Mouse (Mus musculus): ENCODE measurements around the gene Parp8.

The Parp8 gene

DNA sequence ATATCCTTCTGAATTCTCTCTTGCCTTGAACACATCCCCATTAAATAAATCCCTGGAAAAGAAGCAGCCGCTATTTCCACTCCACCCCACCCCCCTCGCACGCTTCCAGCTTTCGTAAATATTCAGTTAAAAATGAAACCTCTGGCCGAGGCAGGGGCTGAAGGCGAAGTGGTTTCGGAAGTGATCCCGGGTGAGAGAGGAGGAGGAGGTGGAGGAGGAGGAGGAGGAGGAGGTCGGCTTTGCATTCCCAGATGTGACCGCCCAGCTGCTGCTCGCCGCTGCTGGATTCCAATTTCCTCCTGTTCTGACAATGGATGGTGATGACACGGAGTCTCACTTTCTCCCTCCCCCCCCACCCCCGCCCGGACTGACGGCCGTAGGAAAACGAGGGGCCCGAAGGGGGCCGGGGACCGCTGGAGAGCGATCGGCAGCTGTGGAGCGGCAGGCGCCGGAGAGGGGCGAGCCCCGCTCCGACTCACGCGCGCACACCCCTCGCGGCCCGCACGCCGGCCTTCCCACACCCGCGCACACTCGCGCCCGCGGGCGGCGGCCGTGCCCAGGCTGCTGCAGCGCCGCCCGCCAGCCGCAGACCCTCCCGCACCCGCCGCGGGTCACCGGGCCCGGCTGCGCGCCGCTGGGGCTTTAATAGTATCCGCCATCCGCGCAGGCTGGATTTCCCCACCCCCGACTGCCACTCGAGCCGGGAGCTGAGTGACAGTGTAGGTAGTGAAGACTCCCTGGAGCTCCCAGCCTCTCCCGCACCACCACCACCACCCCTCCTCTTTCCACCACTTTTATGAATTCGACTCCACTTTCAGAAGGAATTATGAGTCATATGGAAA, at the start of gene Parp8:
Gene Parp8, minus strand, starts transcription at position 312 of the 842 bp plus-strand sequence.
- DNase-seq, result peak; percentile 58

DNA sequence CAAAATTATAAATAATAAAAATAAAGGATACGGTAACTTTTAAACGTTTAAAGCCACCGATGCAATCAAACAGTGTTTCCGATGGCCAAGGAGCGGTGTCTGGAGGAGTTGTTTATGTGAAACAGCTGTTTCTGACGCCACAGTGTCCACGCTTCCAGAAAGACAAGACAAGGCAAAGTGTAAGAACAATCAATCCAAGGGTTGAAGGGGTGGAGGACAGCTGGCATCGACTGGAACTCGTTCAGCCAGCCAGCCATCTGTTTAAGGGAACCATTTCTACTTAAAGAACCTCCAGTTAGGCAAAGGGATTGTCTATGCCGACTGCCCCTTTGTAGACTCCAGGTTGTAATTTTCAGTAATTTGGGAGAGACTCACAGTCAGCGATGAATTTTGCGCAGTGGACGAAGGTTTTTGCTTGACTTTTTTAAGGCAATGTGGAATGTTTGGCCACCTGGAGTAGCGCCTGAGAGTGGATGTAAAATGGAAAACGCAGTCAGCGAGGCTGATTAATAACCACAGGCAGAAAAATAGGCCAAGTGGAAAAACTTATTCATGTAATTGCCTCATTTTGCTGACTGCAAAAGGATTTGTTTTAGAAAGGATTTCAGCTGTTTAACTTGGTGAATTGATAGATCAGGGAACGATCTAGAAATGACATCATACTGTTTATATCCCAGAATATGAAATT, 37.4 kb upstream of the Parp8 start:
- DNase-seq, result no peak

DNA sequence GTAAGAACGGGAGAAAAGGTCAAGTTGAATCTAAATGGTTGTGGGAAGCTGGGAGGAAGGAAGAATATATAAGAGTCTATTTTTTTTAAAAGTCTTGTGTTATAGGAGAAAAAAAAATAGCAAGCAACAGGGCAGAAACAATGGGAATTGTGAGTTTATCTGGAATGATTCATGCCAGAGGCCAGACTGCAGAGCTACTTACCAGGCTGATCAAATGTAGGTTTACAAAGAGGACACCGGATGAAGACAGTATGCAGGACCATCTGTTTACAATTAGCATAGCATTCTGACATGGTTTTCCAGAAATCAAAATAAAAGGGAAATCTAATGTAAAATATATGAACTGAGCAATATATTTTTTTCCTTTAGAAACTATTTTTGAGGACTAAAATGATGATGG, 31.1 kb upstream of the Parp8 start:
- DNase-seq, result no peak

DNA sequence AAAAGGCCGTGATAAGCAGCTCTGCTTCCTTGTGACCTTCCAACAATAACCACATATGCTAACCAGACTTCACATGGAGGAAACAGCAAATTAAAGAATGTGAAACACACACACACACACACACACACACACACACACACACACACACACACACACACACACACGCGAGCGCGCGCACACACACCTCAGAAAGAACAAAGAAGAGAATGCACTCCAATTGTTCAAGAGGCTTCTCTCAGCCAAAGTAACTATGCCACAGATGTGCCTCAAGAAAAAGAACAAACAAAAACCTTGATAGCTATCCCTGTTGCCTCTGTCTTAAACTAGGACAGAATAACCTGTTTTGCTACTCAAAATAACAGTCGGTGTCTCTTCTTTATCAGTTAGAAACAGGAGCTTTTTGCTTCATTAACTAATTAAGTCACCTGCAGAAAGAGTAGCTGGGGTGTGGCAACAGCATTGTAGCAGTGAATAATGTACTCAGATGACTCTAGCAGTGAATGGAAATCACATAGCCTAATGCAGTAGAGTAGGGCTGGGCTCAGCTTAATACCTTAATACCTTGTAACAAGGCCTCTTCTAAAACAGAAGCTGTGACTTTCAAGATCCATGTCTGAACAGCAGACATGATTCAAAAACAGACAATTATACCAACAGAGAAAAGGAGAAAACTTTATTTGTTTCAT, 29.6 kb upstream of the Parp8 start:
- no peak for DNase-seq

DNA sequence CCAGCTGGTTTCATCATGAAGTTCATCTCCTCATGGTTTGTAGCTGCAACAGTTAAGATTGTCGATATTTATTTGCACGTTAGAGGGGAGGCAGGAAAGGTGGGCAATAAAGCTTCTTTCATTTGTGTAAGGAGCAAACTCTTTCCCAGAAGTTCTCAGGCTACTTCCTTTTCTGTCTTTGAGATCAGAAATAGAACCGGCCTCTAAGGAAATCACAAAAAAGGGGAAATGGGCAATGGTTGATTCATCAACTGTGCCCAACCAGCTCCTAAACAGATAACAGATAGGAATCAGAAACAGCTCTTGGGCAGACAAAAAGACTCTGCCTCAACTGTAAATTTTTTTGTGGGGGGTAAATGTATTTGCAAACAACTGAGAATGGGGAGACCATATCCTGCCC, 27.4 kb upstream of the Parp8 start:
- DNase-seq, result no peak

DNA sequence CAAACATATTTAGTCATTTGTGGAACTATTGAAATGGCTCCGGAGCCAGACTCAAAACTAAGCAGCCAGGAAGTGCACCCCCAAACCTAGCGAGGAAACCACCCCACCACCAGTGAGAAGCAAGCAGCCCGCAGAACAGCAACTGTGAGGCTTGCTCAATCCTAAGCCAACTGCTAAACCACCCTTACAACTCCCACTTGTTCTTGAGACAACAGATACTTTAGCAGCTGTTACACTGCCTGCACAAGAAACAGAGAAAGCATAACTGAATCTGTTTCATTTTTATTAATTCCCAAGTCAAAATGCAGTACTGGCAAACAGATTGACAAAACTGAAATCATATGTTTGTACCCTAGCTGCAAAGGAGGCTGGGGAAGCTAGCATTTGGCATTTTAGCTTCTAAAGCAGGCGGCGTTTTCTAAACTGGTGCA, 23.2 kb upstream of the Parp8 start:
- no peak for DNase-seq

DNA sequence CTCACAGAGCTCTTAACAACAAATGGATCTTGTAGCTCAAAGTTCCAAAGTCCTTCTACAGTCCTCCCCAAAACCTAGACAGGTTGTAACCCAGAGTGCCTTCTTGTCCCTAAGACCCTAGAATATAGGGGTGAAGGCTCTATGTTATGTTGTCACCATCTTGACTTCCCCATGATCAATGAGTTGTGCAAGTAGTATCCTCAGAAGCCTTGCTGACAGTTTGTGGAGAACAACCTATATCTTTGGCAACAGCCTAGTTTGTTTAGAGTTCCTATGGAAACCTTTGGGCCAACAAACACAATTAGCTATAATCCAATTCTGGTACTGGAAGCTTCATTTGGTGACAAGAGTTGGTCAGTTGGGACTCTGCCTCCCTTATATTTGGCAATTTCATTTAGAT, 18.2 kb upstream of the Parp8 start:
- DNase-seq, result no peak

DNA sequence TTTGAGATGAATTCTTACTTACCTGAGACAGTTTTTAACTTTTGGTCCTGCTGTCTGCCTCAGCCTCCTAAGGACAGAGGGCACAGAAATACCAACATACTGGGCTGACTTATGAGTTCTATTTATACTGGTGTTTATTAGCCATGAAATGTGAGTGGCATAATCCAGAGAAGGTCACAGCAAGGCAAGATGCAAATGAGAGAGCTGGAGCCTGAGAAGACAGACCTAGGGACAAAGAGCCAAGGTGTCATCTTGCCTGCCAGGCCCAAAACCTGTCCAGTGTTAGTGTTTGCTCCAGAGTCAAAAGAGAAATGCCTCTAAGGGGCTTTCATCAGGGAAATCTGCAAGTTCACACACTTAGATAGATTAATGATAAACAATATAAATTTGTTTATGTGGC, 15.7 kb upstream of the Parp8 start:
- no peak for DNase-seq

DNA sequence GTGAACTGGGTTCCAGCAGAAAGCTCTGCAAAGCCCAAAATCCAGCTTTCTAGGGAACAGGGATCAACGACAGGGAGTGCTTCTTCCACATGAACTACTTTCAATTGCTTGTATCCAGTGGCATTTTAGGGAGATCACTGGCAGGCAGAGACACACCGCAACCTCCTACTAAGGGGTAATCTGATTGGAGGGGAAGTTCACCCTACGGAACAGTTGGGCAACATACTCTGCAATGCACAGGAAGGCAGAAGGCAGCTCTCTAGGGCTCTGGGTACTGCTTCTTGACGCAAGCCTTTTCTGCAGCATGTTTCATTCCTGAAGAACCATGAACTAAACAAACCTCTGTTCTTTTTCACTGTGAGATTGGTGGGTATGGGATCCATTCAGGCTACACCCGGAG, 10.9 kb upstream of the Parp8 start:
- no peak for DNase-seq

DNA sequence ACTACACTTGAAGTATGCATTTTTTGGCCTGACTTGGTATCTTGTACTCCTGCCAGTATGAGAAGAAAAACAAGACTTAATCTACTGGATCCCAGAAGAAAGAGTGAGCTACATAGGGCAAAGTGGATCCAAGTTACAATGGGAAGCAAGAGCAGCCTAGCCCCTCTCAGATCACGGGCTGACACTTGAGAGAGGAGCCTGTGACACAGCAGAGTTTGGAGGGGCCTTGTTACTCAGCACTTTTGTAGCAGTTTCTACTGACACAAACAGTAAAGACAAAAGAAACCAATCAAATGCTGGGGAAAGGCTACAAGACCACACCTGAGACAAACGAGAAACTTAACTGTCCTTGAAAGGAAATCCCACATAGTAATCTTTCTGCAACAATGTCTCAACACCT, 9.8 kb upstream of the Parp8 start:
- no peak for DNase-seq

DNA sequence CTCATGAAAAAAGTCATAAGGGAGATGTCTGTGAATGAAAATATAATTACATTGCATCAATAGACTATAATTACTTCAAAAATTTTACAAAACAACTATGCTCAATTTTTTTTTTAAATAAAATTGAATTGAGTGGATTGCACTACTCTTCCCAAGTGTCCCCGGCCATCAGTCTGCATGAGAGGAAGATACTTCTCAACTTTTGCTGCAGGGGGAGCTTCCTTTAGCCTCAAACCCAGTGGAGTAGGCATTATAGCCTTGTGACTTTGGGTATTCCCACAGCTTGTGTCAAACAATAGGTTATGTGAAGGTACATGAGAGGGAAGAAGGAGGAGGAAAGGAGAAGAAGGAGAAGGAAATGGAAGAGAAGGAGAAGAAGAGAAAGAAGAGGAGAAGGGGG, 9.3 kb upstream of the Parp8 start:
- DNase-seq, result no peak

DNA sequence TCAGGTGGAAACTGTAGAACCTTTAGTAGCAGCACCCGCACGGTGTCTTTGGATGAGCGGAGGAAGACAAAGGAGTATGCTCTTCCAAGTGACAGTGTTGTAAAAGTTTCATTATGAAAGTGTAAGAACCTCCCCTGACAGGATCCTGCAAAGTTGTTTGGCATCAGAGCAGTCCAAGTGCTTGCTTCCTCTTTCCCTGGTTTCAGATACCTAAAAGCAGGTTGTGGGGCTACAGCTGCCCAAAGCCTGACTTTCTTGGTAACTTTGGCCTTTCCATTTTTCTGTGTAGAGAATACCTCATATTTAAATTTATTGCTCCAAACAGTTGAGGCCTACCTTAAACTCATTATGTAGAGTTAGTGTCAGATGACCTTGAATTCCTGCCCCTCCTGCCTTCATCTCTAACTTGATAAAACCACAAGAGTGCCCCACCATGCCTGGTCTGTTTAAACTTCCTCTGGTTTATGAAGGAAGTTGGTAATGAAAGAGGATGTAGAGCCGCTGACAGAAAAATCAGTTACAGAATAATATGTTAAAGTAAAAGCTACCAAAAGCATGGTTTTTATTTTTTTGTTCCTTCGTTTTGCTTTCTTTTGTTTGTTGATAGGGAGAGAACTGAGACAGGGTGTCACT, 8.5 kb upstream of the Parp8 start:
- DNase-seq, result no peak

DNA sequence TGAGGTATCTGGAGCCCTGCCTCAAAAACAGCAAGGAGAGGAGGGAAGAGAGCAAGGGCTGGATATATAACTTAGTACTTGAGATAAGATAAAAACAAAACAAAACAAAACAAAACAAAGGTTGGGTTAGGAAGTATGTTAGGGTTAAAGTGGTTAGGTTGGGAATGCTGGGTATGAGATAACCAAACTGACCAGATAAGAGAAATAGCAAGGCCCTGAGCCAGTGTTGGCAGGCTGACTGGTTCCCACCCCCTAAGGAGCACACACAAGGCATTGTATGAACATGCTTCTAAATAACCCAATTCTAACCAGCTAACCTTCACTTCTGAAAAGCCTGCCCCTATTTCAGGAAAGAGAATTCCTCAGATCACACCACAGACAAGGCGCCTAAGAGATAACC, 7.1 kb upstream of the Parp8 start:
- DNase-seq, result no peak

DNA sequence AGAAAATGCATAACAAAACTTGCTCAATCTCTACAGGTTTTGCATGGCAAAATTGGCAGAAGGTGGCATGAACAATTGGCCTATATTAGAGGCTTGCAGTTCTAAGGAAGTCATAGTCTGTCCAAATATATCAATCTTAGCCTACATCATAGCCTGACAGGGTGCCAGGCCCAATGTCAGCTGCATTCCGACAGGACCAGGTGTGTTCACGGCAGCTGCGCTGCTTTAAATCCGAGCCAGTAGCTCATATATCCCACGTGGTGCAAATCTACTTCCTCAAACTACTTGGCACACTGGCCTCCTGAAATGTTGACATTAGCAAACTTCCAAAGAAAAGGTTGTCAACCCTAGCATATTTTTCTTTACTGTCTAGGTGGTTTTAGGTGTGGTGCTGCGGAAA, 6.2 kb upstream of the Parp8 start:
- peak; percentile 8 for DNase-seq

DNA sequence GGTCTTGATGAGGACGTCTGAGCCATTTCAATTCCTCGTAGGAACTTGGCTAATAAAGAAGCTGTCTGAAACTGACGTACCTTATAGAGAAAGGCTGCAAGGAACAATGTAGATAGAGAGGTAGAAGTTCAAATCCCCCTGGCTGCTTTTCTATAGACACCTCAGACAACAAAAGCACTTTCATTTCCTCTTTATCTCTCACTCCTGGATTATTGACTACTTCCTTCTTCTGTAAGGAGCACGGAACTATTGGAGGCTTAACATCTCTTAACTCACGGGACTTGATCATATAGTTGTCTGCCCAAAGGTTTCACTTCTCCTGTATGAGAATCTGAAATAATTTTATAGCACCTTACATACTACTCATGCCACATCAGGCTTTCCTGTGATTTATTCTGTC, 2.9 kb upstream of the Parp8 start:
- DNase-seq, result no peak

DNA sequence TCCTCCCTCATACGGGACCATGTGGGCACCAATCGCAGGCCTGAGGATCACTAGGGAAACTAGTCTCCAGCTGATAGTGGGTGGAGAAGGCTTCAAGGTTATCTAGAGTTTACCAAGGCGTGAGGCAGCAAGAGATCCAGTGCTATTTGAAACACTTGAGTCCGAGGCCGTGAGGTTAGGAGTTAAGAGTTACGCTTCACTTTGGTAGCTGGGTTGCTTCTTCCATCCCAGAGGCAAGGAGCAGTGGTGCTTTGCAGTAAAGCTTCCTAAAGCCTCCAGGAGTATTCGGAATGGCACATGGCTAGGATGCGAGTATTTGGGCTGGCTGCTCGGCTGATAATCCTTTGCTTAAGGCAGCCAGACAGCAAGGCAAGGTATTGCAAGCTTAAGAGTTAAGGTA, 2.0 kb upstream of the Parp8 start:
- DNase-seq, result no peak

DNA sequence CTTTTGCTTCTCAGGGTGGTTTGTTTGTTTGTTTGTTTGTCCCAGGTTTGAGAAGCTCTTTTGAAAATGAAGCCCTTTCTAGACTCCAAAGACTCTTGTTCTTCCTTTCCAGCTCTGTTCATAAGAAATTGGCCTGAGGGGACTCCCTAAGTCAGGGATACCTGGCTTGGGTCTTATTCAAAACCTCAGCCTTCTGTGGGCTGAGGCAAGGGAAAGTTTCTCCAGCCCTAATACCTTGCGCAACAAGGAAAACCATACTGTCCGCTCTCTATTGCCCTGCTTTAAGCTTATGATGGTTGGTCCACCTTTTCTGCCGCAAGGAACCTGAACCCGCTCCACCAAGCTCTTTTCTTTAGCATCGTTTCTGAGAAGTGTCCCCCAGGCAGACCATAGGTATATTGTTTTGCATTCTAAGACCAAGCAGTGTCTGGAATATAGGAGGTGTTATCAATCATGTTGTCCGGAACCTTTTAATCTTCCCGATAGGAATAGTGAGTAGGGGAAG, 991 bp upstream of the Parp8 start:
- DNase-seq, result no peak

DNA sequence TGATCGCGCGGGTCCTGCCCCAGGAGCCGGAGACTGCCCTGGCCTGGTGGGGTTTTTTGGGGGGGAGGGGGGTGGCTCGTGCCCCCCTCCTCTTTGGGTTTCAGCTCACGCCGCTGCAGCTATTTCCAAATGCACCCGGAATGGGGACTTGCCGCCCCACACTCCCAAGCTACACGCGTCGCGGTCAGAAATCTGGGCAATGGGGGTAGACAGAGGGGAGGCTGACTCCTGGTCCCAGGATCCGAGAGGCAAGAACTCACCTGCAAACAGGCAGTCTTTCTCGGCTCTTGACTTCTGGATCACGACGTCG, 466 bp downstream of the Parp8 start:
- DNase-seq, result no peak

DNA sequence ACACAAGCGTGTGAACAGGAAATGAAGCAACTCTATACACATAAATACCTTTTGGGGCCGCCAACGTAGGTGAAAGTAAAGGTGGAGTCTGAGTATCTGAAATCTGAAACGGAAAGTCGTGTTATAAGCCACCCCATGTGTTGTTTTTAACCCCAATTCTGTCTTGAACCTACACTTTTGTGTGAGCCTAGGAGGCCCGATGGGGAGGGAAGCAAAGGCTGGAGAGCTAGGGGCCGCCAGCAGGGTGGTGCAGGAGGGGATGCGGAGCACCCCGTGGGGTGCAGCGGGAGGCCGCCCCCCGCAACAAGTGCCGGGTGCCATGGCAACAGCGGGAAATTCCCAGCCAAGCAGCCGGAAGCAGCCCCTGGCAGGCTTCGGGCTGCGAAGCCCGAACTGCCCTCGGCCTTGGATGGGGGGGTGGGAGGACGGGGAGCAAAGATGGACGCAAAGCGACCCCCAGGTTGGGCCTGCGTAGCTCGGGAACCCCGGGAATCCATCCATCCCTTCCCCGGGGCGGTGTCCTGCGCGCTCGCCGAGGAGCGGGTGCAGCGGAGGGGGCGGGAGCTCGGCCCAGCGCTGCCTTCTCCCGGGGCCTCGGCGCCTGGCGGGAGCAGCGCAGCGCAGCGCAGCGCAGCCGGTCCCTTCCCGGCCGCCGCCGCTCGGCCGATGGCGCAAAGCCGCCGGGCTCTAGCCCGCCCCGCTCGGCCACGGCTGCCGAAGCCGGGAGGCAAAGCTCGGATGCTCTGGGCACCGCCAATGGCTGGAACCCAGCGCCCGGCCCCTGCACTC, 1.0 kb downstream of the Parp8 start:
- peak; percentile 68 for DNase-seq

DNA sequence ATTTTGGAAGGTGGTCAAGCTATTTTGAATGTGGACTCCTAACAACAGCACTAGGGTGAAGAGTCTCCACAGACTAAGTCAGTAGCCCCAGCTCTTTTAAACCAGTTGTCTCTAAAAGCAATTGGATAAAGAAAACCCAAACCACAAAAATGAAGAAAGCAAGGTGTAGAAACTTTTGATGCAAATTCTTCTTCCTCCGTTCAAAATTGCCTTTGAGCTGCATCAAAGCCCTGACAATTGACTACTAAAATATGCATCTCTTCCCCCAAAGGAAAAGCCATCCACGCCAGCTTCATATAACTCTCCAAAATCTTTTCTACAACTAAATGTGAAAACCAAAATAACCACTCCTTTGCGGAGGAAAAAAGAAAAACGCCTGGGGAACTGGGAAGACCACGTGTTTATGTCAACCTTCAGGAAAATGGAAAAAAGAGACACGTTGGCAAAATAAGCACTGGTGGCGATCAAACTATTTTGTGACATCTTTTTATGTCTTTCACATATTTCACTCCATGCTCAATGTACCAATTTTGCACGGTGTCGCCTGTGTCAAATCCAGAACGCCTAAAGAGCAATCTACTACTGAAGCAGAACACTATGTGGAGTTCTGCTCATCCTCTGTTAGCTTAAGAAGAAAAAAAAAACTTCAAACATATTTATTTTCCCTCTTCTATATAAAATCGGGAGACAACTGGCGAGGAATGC, 1.8 kb downstream of the Parp8 start:
- DNase-seq, result no peak

DNA sequence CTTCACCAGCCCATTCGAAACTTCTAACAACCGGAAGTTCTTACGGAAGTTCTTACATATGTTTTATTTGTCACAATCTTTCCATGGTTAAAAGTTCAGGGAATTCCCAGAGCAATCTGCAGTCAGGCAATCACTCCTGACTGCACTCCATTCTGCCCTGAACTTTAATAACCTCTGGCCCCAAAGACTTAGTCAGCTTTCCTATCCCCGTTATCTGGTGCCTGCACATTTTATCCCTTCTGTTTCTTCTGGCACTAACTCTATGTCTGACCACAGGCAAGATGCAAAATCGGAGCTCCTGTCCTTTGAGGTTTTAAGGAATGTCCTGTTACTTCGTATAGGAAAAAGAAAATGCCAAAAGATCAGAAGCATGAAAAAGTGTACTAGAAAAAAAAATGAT, 4.7 kb downstream of the Parp8 start:
- no peak for DNase-seq

DNA sequence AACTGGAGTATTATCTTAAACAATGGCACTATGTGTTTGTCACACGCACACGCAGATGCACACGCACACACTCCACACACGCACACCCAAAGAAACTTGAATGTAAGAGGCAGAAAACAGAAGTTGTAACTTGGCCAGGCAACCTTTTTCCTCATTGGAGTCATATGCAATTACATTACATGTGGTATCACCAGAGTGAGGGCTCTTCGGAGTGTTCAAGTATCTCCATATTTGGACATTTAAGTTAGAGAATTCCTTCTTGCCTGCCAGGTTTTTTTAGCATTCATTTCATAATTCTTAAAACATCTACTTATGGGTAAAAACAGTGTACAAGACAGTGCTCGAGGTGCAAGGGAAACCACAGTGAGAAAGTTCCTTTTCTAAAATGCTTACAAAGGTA, 6.7 kb downstream of the Parp8 start:
- DNase-seq, result no peak
